Mouse (Mus musculus) bone marrow macrophage, adult 2 months (primary cell): ENCODE data around the gene Slco4a1. TPM values are rescaled to one million over a fixed set of nuclear protein-coding genes. Genes with fewer than 3 reads are reported as not detected.

Experiments
- H3K27ac ChIP-seq: 2 replicates; pipeline ENCODE4 v1.5.1; 2012; ENCODE audit warnings: low read depth, low read length; ENCODE audit not compliant: insufficient read depth
- H3K4me1 ChIP-seq: 2 replicates; pipeline ENCODE4 v1.6.1; 2012; ENCODE audit warnings: low read length; ENCODE audit not compliant: control insufficient read depth, insufficient read depth
- H3K4me3 ChIP-seq: 2 replicates; pipeline ENCODE4 v1.5.1; 2012; ENCODE audit warnings: mild to moderate bottlenecking, low read length, moderate library complexity; ENCODE audit not compliant: insufficient read depth
- CTCF ChIP-seq: IDR thresholded peaks from 2 replicates; pipeline ENCODE4 v1.5.1; 2012; ENCODE audit warnings: low read depth, mild to moderate bottlenecking, low read length, moderate library complexity
- POLR2A ChIP-seq: IDR thresholded peaks from 2 replicates; pipeline ENCODE4 v1.6.1; 2012; ENCODE audit warnings: mild to moderate bottlenecking, low read depth, low read length, borderline replicate concordance
- polyA plus RNA-seq: library from polyadenylated mRNA; stranded (reverse); fragments of >200 nt; gene quantifications from 2 replicates; pipeline ENCODE4 v1.2.4, GENCODE M21; 2012; ENCODE audit not compliant: missing spikeins, insufficient read depth, insufficient read length

Gene Slco4a1
- polyA plus RNA-seq, 1 experiment: 35.7 TPM

- Histone ChIP-seq H3K4me3 (no peak overlapping the region), H3K4me1 (peaks cover 63% of the 10 kb centered on the region), H3K27ac (no peak overlapping the region)
- TF ChIP-seq POLR2A: no peak
- peak; percentile 79 for TF ChIP-seq CTCF
Measured at GRCm38 (mm10) chr2:180432042-180432668, 23.9 kb upstream of the Slco4a1 start.

- H3K27ac ChIP-seq: 0 out of 2 replicates have a peak overlapping the region, but pooled peaks have one; percentile 6
- H3K4me1 ChIP-seq: peaks cover 69% of the 10 kb centered on the region
- no peak for TF ChIP-seq POLR2A
- TF ChIP-seq CTCF: no peak
- no peak overlapping the region for H3K4me3 ChIP-seq
Measured at GRCm38 (mm10) chr2:180432751-180433150, 23.3 kb upstream of the Slco4a1 start.

GRCm38 (mm10) chr2:180433350-180433749 lies 22.7 kb upstream of the Slco4a1 start:
- H3K4me1 ChIP-seq: peaks cover 75% of the 10 kb centered on the region
- TF ChIP-seq POLR2A: no peak
- TF ChIP-seq CTCF: no peak
- H3K27ac ChIP-seq: peak overlapping the region; percentile 34

GRCm38 (mm10) chr2:180435341-180435926 lies 20.6 kb upstream of the Slco4a1 start:
- Histone ChIP-seq H3K27ac (peak overlapping the region; percentile 29; the same call in 1 of the 2 replicates), H3K4me3 (no peak overlapping the region), H3K4me1 (peaks cover 89% of the 10 kb centered on the region)
- TF ChIP-seq POLR2A (no peak), CTCF (no peak)

More at GRCm38 (mm10) chr2:180433350-180433749, 22.7 kb upstream of the Slco4a1 start:
- no peak overlapping the region for H3K4me3 ChIP-seq

- Histone ChIP-seq H3K4me1 (peaks cover 92% of the 10 kb centered on the region), H3K4me3 (no peak overlapping the region), H3K27ac (peak overlapping the region; percentile 82)
- no peak for TF ChIP-seq CTCF
- TF ChIP-seq POLR2A: no peak
Measured at GRCm38 (mm10) chr2:180437149-180437864, 18.7 kb upstream of the Slco4a1 start.

GRCm38 (mm10) chr2:180439791-180440190 lies 16.3 kb upstream of the Slco4a1 start:
- Histone ChIP-seq H3K27ac (peak overlapping the region; percentile 38), H3K4me1 (peaks cover 93% of the 10 kb centered on the region), H3K4me3 (no peak overlapping the region)
- TF ChIP-seq POLR2A (no peak), CTCF (no peak)

GRCm38 (mm10) chr2:180440596-180441332 lies 15.3 kb upstream of the Slco4a1 start:
- H3K27ac ChIP-seq: peak overlapping the region; percentile 47
- H3K4me3 ChIP-seq: no peak overlapping the region
- H3K4me1 ChIP-seq: peaks cover 91% of the 10 kb centered on the region
- no peak for TF ChIP-seq CTCF
- no peak for TF ChIP-seq POLR2A

GRCm38 (mm10) chr2:180442061-180442460 lies 14.0 kb upstream of the Slco4a1 start:
- Histone ChIP-seq H3K27ac (peak overlapping the region; percentile 64), H3K4me3 (peak overlapping the region; percentile 5; the same call in 1 of the 2 replicates), H3K4me1 (peaks cover 90% of the 10 kb centered on the region)
- no peak for TF ChIP-seq POLR2A
- TF ChIP-seq CTCF: no peak

GRCm38 (mm10) chr2:180443861-180444260 lies 12.2 kb upstream of the Slco4a1 start:
- H3K4me3 ChIP-seq: peak overlapping the region; percentile 7; the same call in 1 of the 2 replicates
- H3K27ac ChIP-seq: peak overlapping the region; percentile 95
- TF ChIP-seq CTCF: no peak
- TF ChIP-seq POLR2A: no peak
- H3K4me1 ChIP-seq: peaks cover 85% of the 10 kb centered on the region
